Mouse (Mus musculus) cortical plate, adult 2 months (tissue): ENCODE data around the gene Ninj2. TPM values are rescaled to one million over a fixed set of nuclear protein-coding genes. Genes with fewer than 3 reads are reported as not detected.

Source experiments
- H3K27ac ChIP-seq: fragments of 200-500 bp; 2 replicates; pipeline ENCODE4 v1.5.1; 2012; ENCODE audit warnings: low read length, control low read depth, inconsistent platforms; ENCODE audit not compliant: insufficient read depth
- H3K4me1 ChIP-seq: fragments of 200-500 bp; 2 replicates; pipeline ENCODE4 v1.6.1; 2011; ENCODE audit warnings: low read length; ENCODE audit not compliant: control insufficient read depth, insufficient read depth
- H3K4me3 ChIP-seq: fragments of 200-500 bp; 2 replicates; pipeline ENCODE4 v1.5.1; 2011; ENCODE audit warnings: mild to moderate bottlenecking, low read length, control low read depth; ENCODE audit not compliant: insufficient read depth
- CTCF ChIP-seq: fragments of 200-500 bp; IDR thresholded peaks from 2 replicates; pipeline ENCODE4 v1.5.1; 2011; ENCODE audit warnings: mild to moderate bottlenecking, control low read depth, low read length; ENCODE audit not compliant: insufficient read depth; ENCODE audit errors: extremely low read depth
- POLR2A ChIP-seq: fragments of 200-500 bp; IDR thresholded peaks from 2 replicates; pipeline ENCODE4 v1.6.1; 2011; ENCODE audit warnings: mild to moderate bottlenecking, low read length, control low read depth; ENCODE audit not compliant: insufficient read depth; ENCODE audit errors: extremely low read depth
- polyA plus RNA-seq: library from polyadenylated mRNA; depleted of rRNA; stranded (reverse); fragments of >200 nt; gene quantifications from 2 replicates; pipeline ENCODE4 v1.2.3, GENCODE M21; 2012

The Ninj2 gene
- polyA plus RNA-seq, 1 experiment = 7.0 TPM

DNA sequence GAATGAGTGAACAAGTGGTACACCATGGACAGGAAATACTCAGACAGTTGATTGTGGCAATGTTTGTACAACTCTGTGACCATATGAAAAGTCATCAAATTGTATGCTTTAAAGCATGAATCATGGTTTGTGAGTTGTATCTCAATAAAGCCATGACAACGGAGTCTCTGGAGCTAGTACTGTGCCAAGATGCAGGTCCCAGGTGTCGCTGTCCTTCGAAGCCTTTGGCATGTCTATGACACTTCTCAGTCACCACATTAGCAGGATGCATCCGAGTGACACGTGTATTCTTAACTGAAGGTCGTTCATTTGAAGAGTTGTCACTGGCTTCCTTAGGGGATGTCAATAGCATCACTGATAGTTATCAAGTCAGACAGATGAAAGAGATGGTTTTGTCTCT lies 69.8 kb downstream of the Ninj2 start:
- Histone ChIP-seq H3K4me1 (peaks cover 1% of the 10 kb centered on the region; the same call in 1 of the 2 replicates), H3K27ac (no peak overlapping the region)
- no peak for TF ChIP-seq CTCF
- no peak for TF ChIP-seq POLR2A

DNA sequence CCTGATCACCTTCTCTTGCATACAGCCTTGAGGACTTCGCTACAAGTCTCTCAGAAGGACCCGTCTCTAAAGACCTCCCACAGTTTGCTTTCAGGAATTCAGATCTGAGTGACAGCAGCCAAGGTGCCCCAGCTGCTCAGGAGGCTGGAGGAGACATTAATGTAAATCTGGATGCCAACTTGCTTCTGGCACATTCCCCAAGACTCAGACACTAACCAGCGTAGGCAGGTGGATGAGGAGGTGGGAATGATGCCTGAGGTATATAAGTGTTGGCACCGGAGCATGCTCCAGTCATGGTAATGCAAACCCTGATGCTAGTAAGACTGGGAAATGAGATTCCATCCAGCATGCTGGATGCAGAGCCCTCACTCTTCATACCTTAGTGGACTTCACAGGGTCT lies 71.6 kb downstream of the Ninj2 start:
- no peak overlapping the region for H3K27ac ChIP-seq
- TF ChIP-seq CTCF = no peak
- no peak for TF ChIP-seq POLR2A
- H3K4me3 ChIP-seq = no peak overlapping the region
- H3K4me1 ChIP-seq = no peaks in the 10 kb centered on the region

More for the DNA sequence above, 69.8 kb downstream of the Ninj2 start:
- H3K4me3 ChIP-seq = no peak overlapping the region

DNA sequence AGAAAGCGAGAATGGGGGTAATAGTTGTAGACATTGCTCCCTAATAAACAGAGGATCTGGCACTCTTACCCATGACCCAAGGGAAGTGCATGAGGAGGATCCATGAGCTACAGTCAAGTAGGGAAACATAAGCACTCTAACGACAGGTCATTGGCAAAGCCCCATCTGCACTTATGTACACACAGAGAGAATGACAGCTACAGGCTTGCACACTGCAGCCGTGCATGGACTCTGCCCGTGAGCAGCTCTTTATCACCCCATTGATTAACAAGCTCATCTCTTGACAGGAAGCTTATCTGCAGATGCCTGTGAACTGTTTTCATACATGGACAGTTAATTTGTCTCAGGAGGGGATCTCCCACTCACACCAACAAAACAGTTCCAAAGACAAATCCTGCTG lies 74.4 kb downstream of the Ninj2 start:
- H3K4me1 ChIP-seq = no peaks in the 10 kb centered on the region
- H3K27ac ChIP-seq = no peak overlapping the region
- TF ChIP-seq POLR2A (no peak), CTCF (no peak)
- no peak overlapping the region for H3K4me3 ChIP-seq

DNA sequence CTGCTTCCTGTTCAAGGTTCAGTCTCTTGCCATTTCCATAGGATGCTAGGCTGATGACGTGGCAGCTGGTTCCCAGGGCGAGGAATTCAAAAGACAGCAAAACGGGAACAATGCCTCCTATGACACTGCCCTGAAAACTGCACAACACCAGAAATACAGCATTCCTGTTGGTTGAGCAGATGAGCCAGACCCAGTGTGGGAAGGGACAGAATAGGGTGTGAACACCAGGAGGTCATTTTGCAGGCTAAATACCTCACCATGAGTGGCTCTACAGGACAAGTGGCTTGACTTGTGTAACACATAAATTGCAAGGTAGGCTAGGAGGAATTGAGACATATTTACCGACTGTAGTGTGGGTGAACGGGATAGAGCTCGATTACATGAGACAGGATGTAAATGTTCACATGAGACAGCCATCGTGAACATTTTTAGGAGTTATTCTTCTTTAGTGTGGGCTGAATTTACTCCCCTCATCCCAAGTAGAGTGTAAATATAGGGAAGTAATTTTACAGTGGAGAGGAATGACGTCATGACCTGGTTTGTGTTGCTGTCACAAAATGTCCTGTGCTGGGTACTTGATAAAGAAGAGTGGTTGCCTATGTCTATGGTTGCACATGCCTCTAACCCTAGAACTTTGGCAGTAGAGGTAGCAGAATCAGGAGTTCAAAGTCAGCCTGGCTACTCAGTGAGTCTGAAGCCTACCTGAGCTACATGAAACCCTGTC lies 79.3 kb downstream of the Ninj2 start:
- Histone ChIP-seq H3K4me3 (no peak overlapping the region), H3K4me1 (no peaks in the 10 kb centered on the region), H3K27ac (no peak overlapping the region)
- TF ChIP-seq POLR2A (no peak), CTCF (no peak)

DNA sequence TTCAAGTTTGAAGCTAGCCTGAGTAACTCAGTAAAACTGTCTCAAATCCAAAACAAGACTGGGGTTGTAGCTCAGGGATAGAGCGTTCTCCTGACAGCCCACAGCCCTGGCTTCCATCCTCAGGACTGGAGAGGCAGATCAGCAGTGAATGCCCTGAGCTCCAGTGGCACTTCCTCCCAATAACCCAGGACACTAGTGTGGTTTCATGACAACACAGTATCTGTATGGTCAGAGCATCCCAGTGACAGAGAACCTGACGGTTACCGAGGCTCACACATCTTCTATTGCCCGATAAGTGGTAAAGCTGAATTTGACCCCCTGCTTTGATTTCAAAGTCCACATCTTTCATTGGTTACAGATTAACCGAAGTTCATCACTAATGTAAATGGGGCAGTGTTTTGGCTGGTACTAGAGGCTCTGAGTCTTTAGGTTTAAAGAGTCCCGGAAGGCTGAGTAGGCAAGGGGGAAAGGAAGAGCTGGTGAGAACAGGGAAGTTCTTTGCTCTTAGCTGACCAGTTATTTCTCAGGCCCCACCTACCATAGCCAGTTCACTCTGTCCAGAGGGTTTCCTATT lies 81.0 kb downstream of the Ninj2 start:
- Histone ChIP-seq H3K4me3 (no peak overlapping the region), H3K4me1 (no peaks in the 10 kb centered on the region), H3K27ac (peak overlapping the region; percentile 88; the same call in 1 of the 2 replicates)
- TF ChIP-seq CTCF = no peak
- TF ChIP-seq POLR2A = no peak

DNA sequence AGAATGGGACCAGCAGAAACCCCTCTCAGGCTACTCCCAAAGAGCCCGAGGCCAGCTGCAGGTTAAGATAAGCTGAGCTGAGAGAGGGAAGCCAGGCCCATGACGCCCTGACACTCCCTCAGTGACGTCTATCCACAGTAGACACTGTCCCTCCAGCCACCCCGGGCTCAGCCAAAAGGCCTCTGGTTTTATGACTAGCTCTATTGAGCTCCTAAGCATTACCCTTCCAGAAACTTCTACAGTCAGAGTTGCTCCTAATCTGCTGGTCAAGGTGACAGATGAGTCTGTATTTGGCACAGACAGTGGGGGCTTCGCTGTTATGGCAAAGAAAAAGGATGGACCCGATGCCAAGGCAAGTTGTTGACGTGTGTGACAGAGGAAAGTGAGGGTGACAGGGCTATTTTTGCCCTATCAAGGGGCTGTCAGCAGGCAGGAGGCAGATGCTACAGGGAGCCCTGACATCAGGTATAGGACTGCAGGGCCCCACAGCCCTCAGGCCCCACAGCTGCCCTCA lies 81.5 kb downstream of the Ninj2 start:
- H3K4me1 ChIP-seq = no peaks in the 10 kb centered on the region
- TF ChIP-seq CTCF (no peak), POLR2A (no peak)
- H3K27ac ChIP-seq = peak overlapping the region; percentile 88
- no peak overlapping the region for H3K4me3 ChIP-seq

DNA sequence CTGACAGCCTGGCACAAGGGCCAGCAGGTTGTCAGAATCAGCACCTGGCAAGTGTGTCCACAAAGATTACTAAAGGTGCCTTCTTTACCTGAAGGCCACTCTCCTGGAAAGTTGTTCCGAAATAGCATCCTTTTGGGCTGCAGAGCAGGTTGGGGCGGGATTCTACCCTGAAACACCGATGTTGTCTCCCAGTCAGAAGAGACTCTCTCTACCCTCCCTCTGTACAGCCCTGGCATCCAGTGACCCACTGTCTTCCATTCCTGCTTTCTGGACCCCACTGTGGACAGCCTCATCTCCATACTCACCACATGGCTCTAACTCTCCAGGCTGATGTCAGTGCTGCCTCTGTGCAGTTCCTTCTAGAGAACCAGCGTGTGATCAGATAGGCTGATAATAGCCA lies 82.5 kb downstream of the Ninj2 start:
- no peaks in the 10 kb centered on the region for H3K4me1 ChIP-seq
- H3K4me3 ChIP-seq = no peak overlapping the region
- no peak for TF ChIP-seq POLR2A
- TF ChIP-seq CTCF = no peak
- no peak overlapping the region for H3K27ac ChIP-seq

DNA sequence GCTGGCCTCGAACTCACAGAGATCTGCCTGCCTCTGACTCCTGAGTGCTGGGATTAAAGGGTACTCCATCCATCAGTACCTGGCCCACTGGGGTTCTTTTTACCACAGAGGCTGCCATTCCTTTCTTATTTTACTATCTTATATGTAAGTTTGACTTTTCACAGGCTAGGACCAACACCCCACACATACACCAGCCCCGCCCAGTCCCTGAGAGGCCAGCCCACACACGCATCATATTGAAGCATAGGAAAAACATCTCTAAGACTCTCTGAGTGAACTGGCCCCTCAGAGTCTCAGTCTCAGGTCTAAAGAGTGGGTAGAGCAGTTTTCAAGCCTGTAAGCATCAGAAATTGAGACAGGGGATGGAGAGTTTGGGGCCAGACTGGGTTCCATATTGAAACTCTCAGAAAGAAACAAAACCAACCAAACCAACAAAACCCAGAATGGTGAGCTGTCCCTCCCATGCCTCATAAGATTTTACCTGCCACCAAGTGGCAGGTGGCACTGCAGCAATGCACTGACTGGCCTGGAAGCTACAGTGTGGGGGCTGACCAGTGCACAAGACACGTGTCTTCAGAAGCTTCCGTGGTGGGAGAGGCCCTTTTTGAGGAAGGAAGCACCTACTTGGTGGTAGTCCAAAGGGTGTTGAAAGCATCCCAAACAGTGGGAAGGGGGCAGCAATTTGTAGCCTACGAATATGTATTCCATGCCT lies 86.0 kb downstream of the Ninj2 start:
- Histone ChIP-seq H3K27ac (peak overlapping the region; percentile 19; the same call in 1 of the 2 replicates), H3K4me3 (no peak overlapping the region), H3K4me1 (no peaks in the 10 kb centered on the region)
- TF ChIP-seq CTCF (no peak), POLR2A (no peak)

DNA sequence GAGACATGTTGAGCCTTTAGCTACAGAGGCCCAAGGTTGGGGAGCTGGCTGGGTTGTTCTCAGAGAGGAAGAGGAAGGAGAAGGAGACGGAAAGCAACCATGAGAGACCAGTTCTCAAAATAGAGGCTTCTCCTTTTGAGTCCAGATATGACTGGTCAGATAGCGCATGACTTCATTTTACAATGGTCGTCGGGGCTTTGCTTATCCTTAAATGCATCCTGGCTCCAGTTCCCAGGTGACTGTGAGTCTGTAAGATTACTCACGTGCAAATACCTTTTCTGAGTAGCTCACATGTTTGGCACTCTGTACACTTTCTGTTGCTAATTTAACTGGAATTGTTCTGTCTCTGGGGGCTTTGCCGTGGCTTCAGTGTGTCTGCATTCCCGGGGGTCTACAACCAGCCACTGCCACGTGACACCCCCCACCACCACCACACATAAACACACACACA lies 86.6 kb downstream of the Ninj2 start:
- H3K27ac ChIP-seq = no peak overlapping the region; the same call in 1 of the 2 replicates
- no peaks in the 10 kb centered on the region for H3K4me1 ChIP-seq
- TF ChIP-seq POLR2A = no peak
- TF ChIP-seq CTCF = no peak
- H3K4me3 ChIP-seq = no peak overlapping the region
